Mouse (Mus musculus): Measurements from ENCODE around the gene Zfp618.

Gene Zfp618

DNA sequence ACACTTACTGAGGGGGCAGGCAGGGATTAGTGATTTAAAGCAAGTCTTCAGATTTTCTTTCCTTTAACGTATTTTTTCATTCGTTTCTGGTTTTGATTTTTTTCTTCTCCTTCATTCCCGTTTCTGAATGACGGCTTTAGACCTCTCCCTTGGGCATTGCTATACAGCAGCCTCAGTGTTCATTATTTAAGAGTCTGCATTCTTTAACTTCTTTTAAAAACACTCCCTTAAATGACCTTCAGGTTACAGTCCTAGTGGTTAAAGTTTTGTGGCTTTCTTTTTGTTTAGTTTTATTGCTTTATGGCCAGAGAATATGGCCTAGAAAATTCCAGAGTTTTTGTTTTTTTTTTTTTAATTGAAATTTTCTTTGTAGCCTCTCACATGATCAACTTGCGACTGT lies 64.8 kb downstream of the Zfp618 start:
- in situ Hi-C loops (cut with MboI, MseI), result no loop called here

DNA sequence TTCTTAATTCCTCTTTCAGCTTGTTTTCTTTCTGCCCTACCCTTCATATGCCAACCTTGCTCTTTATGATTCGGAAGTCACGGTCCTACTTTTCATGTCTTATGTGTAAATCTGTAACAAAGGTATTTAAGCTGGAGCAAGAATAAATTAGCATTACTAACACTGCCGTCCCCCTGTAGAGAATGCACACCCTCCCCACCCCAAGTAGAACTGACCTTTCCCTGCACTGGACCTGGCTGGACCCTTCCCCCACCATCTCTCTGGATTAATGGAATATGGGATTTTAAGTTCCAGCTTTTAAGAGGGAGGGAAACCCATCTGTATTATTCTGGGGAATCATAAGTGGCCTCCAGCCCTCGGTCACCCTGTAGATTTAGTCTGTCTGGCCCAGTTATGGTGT lies 65.9 kb downstream of the Zfp618 start:
- in situ Hi-C loops (cut with MboI, MseI), result no loop called here

DNA sequence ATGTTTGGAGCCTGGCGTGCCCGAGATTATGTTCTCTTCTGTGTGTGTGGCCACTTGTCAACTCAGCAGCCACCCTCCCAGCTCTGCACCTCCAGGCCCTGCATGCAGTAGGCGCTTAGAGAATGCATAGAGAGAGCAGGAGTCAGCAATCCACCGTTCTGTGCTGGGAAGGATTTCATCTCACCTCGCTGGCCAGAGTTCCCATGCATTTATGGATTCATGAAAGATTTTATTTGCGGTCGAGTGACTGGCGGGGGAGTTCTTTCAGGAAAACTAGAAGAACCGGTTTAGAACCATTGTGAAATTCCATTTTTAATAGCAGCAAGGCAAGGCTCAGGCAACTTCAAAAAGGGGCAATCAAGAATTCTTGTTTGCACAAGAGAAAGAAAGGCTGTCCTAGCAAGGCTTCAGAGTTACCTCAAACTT lies 67.2 kb downstream of the Zfp618 start:
- in situ Hi-C loops (cut with MboI, MseI), result no loop called here

DNA sequence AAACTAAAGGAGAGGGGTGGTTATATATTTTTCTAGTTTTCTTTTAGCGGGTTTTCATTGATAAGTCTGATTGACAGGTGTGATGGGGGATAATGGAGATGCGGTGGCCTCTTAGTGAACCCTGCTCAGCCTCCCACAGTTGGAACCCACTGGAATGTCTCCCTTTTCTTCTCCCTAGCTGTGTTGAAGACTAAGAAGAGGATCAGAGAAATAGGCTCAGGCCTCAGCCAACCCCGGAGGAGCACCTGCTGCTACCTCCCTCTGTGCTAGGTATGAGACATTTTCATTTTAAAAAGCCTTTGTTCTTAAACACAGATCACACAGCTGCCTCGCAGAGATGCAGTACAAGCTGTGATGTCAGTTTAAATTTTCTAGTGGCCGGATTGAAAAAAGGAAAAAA lies 68.4 kb downstream of the Zfp618 start:
- in situ Hi-C loops (cut with MboI, MseI), result no loop called here

DNA sequence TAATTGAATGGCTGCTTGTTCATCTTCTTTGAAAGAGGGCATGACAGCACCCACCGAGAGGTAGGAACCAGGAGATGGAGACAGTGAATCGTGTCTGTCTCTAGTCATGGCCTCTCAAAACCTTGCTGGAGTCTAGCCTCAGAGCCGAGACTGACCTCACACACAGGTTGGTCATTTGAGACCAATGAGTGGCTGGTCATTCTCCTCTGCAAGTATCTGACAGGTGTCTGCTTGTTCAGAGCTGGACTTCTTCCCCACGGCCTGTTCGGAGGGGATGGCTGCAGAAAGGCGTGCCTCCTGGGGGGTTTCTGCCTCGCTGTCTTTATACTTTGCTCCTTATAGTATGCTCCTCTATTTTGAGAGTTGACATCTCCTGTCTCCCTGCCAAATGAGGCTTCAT lies 70.6 kb downstream of the Zfp618 start:
- in situ Hi-C loops (cut with MboI, MseI), result no loop called here

DNA sequence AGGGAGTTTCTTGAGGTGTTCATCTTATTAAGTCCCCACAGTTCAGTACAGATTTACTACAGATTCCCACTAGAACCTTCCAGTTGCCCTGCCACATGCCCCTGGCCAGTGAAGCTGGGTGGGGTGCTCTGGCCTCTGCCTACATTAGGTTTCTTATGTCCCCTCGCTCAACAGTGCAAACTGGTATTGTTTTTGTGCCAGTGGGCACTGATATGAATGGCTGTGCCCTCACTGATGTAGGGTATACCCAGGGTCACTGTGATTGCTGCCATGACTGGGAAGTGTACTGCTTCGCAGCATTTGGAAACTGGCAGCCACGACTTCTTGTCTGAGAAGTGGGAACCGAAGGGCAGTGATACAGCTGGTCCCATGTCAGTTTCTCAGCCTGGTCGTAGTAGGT lies 71.4 kb downstream of the Zfp618 start:
- in situ Hi-C loops (cut with MboI, MseI), result no loop called here

DNA sequence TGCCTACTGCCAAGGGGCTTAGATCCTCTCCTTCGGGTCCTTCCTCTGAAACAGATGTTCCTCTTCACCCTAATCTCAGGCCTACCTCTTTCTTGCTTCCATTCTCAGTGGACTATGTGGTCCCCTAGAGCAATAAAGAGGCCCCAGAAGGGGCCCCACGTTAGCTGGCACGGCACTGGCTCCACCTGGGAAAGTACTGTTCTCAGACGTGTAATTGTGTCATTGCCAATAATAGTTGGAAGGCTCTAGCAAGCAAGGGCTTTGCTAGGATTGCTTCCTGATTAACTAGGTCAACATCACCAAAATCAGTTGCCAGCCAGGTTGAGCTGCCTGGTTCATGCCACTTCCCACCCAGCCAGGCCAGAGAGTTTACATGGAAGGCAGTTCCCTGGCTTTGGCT lies 72.2 kb downstream of the Zfp618 start:
- in situ Hi-C loops (cut with MboI, MseI), result no loop called here

DNA sequence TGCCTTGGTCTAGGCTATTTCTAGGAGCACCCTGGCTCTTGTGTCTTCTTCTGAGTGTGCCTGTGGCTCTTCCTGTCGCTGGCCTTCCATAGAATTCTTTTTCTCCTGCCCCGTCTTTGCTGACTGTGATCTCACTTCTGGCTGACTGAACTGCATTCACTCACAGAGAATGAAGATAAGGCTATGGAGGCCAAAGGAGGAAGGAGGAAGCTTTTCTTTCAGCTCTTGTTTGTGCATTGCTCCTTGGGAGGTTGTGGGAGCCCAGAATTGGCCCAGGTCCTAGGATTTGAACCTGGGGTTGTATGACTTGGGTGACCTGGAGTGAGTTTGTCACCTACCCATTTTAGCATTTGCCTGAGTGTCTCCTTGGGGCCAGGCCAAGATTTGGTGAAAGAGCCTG lies 72.9 kb downstream of the Zfp618 start:
- in situ Hi-C loops (cut with MboI, MseI), result no loop called here

DNA sequence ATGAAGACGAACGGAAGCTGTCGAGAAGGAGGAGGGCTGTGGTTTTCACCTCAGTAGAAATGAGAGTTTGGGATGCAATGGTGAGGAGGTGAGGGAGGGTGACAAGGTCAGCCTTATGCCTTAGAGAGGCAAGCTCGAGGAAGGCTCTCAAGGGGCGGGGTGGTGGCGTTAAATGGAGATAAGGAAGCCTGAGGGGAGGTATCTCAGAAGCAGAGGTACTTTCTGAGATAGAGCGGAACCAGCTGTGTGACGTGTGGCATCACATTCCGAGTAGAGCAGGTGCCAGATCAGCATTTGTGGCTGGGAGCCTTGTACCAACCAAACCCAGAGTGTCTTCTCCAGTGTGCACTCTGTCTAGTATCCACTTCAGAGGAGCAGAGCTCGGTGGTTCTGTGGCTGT lies 73.6 kb downstream of the Zfp618 start:
- in situ Hi-C loops (cut with MboI, MseI), result no loop called here

DNA sequence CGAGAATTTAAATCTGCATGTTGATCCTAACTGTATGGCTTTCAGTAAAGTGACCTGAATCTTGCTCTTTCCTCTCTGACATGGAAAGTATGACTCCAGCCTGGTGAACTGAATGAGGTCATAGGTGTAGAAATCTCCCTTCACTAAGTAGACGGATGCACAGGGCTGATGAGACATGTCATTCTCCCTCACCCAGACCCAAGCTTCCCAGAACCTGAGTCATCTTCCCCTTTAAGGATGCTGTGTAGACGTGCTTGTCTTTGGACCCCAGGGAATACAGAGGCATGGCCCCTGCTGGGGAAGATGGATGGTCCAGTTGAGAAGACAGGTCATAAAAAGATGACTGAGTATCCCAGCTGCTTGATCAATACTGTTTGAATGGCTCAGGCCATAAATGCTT lies 83.2 kb downstream of the Zfp618 start:
- in situ Hi-C loops (cut with MboI, MseI), result no loop called here

DNA sequence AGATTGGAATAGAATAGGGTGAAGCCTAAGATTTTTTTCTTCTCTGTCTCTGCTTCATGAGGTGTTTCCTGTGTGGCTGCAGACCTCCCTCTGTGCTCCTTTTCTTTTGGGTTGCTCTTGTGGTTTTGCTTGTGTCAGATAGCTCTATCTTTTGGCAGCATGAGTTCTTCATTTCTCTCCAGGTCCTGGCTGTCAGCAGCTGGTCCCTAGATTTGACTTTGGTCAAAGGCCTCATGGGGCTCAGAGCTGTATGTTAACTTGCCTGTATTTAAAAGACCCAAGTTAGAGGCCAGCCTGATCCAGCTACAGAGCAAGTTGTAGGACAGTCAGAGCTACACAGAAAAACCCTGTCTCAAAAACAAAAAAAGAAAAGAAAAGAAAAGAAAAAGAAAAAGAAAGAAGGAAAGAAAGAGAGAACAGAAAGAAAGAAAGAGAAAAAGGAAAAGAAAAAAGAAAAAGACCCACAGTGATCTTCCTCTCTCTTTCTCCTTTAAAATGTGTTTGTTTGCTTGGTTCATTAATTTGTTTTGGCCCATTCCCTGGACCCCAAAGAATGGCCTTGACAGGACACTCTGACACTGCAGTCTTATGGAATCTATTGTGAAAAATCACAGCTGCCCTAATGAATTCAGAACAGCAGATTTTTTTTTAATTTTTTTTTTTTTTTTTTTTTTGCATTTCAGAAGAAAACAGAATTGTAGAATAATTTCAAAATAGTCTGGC lies 84.4 kb downstream of the Zfp618 start:
- in situ Hi-C loops (cut with MboI, MseI), result no loop called here

DNA sequence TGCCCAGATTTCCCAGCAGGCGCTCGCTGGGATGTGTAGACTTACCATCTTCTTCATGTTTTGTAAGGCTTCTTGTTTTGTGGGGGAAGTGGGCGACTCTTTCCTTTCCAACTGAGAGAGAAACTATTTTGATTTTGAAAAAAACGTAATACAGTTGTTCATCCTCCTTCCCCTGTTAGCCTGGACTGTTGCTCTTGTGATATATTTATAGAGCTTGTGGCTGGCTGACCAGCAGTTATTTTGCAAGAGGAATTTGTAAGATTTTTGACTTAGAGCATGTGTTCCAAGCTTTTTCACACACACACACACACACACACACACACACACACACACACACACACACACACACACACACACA lies 84.9 kb downstream of the Zfp618 start:
- in situ Hi-C loops (cut with MboI, MseI), result no loop called here

DNA sequence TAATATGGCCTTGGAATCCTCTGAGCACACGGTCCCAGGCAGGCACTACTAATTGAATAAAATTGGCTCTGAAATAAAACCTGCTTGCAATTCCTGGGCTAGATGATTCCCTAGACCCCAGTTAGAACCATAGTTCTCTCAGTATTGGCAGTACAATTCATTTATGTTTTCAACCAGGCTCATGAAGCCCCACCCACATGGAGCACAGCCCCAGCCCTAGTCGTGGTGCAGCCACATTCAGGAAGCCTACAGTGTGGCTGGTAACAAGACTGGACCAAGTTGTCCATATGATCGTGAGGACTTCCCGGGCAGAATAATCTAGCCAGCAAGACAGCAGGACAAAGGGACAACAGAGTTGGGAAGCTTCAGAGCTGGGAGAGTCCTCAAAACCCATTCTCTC lies 85.6 kb downstream of the Zfp618 start:
- in situ Hi-C loops (cut with MboI, MseI), result no loop called here

DNA sequence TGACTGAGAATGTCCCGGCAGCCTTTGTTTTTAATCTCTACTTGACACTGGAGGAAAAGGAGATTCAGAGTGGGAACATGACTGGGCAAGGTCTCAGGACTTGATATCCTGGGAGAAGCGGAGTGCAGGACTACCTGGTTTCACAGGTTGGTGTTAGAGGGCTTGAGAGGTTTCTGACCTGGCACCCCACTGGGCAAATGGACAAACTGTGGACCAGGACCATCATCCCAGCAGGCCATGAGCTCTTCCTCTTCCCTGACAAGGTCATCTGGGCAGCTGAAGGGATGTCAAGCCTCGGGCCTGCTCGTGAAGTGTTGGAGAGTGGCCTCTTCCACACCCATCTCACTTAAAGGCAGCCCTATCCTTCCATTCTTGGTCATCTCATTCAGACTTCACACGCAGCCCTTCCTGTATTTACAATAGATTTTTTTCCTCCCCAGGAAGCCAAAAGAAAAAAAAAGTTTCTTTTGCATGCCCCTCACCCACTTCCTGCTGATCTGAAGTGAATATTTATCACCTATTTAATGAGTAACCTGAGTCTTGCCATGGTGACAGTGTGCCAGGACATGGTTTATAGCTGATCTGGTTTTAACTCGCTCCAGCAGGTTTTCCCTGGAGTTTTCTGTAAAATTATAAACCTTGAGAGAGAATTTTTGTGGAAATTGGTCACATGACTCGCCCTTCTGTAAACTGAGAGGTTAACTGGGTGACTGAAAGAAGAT lies 86.7 kb downstream of the Zfp618 start:
- in situ Hi-C loops (cut with MboI, MseI), result no loop called here

DNA sequence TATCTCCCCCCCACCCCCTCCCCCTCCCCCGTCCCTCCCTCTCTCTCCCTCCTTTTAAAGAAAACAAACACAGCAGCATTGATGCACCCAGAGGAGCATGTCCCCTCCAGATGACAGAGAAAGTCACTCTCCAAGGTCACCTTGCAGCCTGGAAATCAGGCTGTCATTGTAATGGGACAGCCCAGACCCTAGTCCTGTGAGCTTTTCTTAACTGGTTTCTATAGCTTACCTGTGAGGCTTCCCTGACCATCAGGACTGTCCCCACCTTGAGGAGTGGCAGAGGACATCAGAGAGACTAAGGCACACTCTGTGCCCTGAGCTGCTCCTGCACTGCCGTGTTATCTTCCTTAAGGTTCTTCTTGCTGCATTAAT lies 87.3 kb downstream of the Zfp618 start:
- in situ Hi-C loops (cut with MboI, MseI), result no loop called here

DNA sequence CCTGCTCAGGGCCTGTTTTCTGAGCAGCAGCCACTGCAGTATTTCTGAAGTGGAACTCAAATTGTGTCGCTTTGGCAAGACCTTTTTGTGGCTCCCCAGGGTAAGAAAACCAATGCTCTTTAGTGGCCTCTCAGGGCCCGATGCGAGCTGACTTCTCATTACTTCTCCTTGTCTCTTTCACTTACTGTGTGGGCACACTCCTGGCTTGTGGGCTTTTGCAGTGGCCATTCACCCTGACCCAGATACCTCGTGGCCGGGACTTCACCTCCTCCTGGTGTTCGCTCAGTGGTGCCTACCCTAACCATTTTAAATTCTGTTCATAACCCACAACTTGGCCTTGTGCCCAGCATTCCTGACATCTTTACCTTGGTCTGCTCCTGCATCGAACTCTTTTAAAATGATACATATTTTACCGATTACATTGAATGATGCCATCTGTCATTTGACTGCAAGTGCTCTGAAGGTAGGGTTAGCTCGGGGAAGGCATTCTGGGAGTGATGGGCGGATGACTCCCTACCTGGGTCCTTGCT lies 89.9 kb downstream of the Zfp618 start:
- in situ Hi-C loops (cut with MboI, MseI), result no loop called here

DNA sequence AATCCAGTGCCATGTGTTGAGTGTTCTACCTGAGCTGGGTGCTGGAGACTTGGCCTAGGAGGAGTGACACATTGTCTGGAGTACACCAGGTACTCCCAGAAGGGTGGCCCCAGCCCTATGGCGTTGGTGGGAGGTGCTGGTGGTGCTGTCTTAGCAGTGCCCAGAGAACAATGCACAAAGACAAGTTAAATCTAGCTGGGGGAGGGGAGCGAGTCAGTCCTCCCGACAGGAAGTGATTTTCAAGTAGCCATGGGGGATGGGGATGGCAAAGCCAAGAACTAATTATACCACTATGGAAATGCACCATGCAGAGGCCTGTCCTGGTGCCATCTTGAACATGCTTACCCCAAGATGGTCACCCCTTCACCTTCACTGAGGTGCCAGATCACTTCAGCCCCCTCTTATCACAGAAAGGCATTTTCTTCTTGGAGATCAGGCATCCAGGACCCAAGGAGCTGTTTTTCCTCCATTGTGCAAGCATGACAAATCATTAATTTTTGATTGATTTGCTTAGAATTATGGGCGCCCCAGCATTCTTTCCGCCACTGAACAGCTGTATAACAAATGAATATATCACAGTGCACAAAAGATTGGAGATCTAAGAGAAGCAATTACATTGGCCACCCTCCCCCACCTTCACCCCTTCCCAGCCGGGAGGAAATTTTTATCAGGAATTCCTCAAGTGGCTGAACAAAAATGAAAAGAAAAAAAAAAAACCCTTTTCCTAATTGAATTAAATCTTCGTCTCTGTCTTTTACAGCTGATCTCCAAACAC lies 91.5 kb downstream of the Zfp618 start:
- in situ Hi-C loops (cut with MboI, MseI), result no loop called here

DNA sequence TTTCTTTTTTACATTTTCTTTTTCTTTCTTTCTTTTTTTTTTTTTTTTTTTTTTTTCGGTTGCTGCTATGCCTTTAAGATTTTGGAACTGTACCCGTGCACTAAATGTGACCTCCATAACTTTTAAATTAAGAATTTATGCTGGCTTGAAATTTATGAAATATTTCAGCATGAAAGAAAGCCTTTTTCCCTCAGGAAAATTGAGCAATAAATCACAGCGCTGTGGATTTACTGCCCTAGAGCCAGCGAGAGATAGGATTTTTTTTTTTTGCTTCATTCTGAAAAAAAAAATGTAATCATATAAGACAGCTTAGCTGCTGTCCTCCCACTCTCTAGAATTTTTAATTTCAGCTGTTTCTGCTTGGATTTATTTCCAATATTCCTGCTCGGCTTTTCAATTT lies 92.2 kb downstream of the Zfp618 start:
- in situ Hi-C loops (cut with MboI, MseI), result no loop called here

DNA sequence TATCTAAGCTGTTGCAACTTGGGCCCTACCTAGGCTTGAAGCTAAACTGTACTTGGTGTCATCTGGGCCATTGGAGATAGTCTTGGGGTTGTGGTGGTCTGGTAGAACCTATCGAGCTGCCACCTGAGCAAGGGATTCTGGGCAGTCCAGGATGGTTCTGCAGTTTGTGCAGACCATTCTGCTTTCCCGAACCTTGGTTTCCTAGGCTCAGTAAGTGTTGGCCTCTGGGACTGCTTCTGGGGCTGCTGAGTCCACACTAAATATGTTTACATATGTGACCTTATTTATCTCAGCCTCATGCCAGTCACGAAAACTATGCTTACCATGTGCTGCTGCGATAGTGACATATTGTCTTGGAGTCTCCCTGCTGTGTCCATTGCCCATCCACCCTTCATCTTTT lies 93.3 kb downstream of the Zfp618 start:
- in situ Hi-C loops (cut with MboI, MseI), result no loop called here

DNA sequence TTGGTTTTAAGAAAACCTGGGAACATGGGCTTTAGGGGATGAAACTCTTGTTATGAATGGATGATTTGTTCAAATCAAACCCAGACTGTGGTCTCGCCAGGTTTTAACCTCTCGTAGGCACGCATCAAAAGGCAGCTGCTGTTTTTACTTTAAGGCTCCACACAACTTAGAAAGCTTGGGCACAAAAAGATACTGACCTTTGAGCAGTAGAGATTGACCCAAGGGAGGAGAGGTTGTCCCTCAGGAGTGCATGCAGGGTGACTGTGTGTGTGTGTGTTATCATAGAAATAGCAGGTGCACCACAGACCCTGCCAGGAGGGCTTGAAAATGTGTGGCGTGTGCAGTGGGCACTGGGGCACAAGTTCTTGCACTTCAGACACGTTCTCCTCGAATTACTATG lies 95.0 kb downstream of the Zfp618 start:
- in situ Hi-C loops (cut with MboI, MseI), result no loop called here

DNA sequence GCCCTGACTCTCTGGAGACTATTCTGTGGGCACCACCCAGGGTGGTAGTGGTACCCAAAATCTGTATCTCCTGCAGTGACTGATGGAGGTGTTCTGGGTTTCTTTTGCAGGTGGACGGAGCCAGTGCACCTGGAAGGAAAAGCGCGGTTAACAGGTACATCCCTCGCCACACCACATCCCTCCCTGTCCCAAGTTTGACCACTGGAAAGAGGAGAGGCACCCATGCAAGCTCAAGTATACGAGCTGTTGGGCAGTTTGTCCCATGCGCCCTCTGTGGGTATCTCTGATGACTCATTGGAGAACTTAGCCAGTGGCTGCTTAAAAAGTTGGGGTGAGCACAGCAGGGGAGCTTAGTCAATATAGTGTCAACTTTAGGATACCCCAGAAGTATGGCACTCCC lies 96.0 kb downstream of the Zfp618 start:
- in situ Hi-C loops (cut with MboI, MseI), result no loop called here

DNA sequence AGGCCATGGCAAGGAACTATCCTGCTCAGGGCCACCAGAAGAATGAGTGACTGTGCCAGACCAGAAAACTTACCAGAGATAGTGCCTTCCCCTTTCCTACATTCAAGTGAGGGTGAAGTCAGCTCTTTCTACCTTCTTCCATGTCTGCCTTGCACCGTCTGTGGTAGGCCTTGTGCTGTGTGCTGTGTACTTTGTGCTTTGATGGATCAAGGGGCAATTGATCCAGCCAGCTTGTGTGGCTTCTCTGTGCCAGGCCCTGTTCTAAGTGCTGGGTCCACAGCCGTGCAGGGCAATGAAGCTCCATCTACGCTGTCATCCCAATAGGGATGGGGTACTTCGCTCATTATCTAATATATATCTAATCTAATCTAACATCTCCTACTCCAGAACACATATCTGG lies 98.0 kb downstream of the Zfp618 start:
- in situ Hi-C loops (cut with MboI, MseI), result no loop called here

DNA sequence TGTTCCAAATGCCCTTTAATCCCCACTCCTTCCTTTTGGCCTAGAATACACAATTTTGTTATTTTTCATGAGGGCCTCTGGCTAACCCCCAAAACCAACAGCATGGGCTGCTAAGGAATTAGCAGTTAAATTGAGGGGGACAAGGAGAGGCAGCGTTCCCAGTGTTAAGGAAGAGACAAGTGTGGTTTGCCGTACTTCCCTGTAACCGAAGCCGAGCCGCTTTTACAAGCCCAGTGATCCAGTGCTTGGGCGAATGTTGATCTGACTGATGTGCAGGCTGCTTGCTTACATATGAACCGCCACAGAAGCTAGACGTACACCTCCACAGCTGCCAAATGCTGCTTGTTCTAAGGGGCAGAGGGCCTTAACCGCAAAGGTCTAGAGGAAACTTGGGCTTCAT lies 99.5 kb downstream of the Zfp618 start:
- in situ Hi-C loops (cut with MboI, MseI), result no loop called here
